Mouse (Mus musculus): ENCODE data around the gene Iffo2. TPM values are rescaled to one million over a fixed set of nuclear protein-coding genes. Genes with fewer than 3 reads are reported as not detected.

The Iffo2 gene
- polyA plus RNA-seq, 1 experiment from 2014 or later = 4.8 TPM

- Histone ChIP-seq H3K27me3 (no peaks in the 10 kb centered on the region), H3K4me1 (peaks cover 13% of the 10 kb centered on the region; the same call in 1 of the 2 replicates), H3K9me3 (replicated peaks) (0 out of 2 replicates have a peak, but pooled peaks cover 7% of the 10 kb centered on the region), H3K36me3 (no peaks in the 10 kb centered on the region), H3K4me2 (no peak overlapping the region), H3K9ac (no peak overlapping the region), H3K27ac (no peak overlapping the region), H3K4me3 (replicated peaks) (no peak overlapping the region)
- 63% methylated on average over 14 of the region's 14 CpGs for WGBS
- ATAC-seq (replicated peaks; ENCODE audit: low FRiP score) = no peak
These were observed 29.5 kb upstream of the Iffo2 start for GRCm38 (mm10) chr4:139500814-139501213.

- Histone ChIP-seq H3K36me3 (no peaks in the 10 kb centered on the region), H3K4me1 (peaks cover 13% of the 10 kb centered on the region; the same call in 1 of the 2 replicates), H3K4me3 (replicated peaks) (no peak overlapping the region), H3K27ac (no peak overlapping the region), H3K9ac (no peak overlapping the region), H3K9me3 (replicated peaks) (0 out of 2 replicates have a peak, but pooled peaks cover 10% of the 10 kb centered on the region), H3K27me3 (no peaks in the 10 kb centered on the region), H3K4me2 (no peak overlapping the region)
- no peak for ATAC-seq (replicated peaks; ENCODE audit: low FRiP score)
- 83% methylated on average over 6 of the region's 6 CpGs for WGBS
These were observed 28.6 kb upstream of the Iffo2 start for GRCm38 (mm10) chr4:139501702-139502101.

DNA sequence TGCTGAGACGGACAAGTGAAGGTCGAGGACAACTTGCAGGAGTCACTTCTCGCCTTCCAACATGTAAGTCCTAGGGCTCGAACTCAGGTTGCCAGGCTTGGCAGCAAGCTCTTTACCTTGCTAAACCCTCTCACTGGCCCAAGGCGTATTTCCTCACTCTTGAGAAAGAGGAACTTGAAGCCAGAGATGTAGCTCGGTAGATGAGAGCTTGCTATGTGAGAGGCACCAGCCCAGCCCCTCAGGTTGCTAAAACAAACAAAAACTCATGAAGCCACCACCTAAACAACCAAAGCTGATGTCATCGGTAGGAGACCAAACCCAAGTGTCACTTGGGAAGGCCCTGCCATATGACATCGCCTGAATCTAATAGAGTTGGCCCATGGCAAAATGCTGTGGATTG is 26.4 kb upstream of the Iffo2 start:
- Histone ChIP-seq H3K9ac (no peak overlapping the region), H3K4me1 (peaks cover 5% of the 10 kb centered on the region; the same call in 1 of the 2 replicates), H3K4me3 (replicated peaks) (no peak overlapping the region), H3K27me3 (no peaks in the 10 kb centered on the region), H3K36me3 (no peaks in the 10 kb centered on the region), H3K4me2 (no peak overlapping the region), H3K9me3 (replicated peaks) (0 out of 2 replicates have a peak, but pooled peaks cover 10% of the 10 kb centered on the region), H3K27ac (no peak overlapping the region)
- 87% methylated on average over 8 of the region's 8 CpGs for WGBS
- ATAC-seq (replicated peaks; ENCODE audit: low FRiP score) = no peak

- Histone ChIP-seq H3K27ac (no peak overlapping the region), H3K4me1 (peaks cover 3% of the 10 kb centered on the region; the same call in 1 of the 2 replicates), H3K9ac (no peak overlapping the region), H3K27me3 (no peaks in the 10 kb centered on the region), H3K4me2 (no peak overlapping the region), H3K9me3 (replicated peaks) (0 out of 2 replicates have a peak, but pooled peaks cover 10% of the 10 kb centered on the region), H3K4me3 (replicated peaks) (no peak overlapping the region), H3K36me3 (no peaks in the 10 kb centered on the region)
- no peak for ATAC-seq (replicated peaks; ENCODE audit: low FRiP score)
- 77% methylated on average over 4 of the region's 4 CpGs for WGBS
These were observed 24.6 kb upstream of the Iffo2 start for GRCm38 (mm10) chr4:139505716-139506115.

DNA sequence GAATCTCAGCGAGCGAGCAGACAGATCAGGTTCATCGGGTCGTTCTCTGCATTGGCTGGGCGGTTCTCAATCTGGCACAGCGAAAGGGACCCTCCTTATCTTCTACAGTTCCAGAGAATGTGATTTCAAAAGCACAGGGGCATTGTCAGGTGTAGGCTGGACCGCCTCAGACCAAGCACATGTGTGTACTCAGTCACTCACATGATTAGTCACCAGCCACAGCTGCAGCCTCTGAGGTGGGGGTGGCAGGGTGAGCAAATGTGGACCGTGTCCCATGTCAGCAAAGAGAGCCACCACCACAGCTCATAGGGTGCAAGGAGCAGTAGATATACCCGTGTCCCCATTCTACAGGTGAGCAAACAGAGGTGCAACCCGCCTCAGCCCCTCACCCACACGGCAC is 23.6 kb upstream of the Iffo2 start:
- no peak for ATAC-seq (replicated peaks; ENCODE audit: low FRiP score)
- Histone ChIP-seq H3K36me3 (no peaks in the 10 kb centered on the region), H3K4me3 (replicated peaks) (no peak overlapping the region), H3K9ac (no peak overlapping the region), H3K27me3 (no peaks in the 10 kb centered on the region), H3K4me2 (no peak overlapping the region), H3K4me1 (no peaks in the 10 kb centered on the region), H3K27ac (no peak overlapping the region), H3K9me3 (replicated peaks) (0 out of 2 replicates have a peak, but pooled peaks cover 10% of the 10 kb centered on the region)
- 91% methylated on average over 11 of the region's 11 CpGs for WGBS

GRCm38 (mm10) chr4:139509069-139509468 is 21.3 kb upstream of the Iffo2 start:
- Histone ChIP-seq H3K9ac (no peak overlapping the region), H3K27me3 (no peaks in the 10 kb centered on the region), H3K9me3 (replicated peaks) (0 out of 2 replicates have a peak, but pooled peaks cover 10% of the 10 kb centered on the region), H3K36me3 (no peaks in the 10 kb centered on the region), H3K4me2 (no peak overlapping the region), H3K4me3 (replicated peaks) (no peak overlapping the region), H3K4me1 (no peaks in the 10 kb centered on the region), H3K27ac (no peak overlapping the region)
- no peak for ATAC-seq (replicated peaks; ENCODE audit: low FRiP score)
- 71% methylated on average over 2 of the region's 2 CpGs for WGBS

GRCm38 (mm10) chr4:139511557-139511956 is 18.8 kb upstream of the Iffo2 start:
- no peak overlapping the region for H3K27ac ChIP-seq
- no peak for ATAC-seq (replicated peaks; ENCODE audit: low FRiP score)
- no peak overlapping the region for H3K4me2 ChIP-seq
- no peaks in the 10 kb centered on the region for H3K27me3 ChIP-seq
- 88% methylated on average over 2 of the region's 2 CpGs for WGBS
- H3K4me1 ChIP-seq = no peaks in the 10 kb centered on the region
- H3K4me3 ChIP-seq (replicated peaks) = no peak overlapping the region
- no peaks in the 10 kb centered on the region for H3K9me3 ChIP-seq (replicated peaks)
- H3K9ac ChIP-seq = no peak overlapping the region
- H3K36me3 ChIP-seq = no peaks in the 10 kb centered on the region

- H3K9me3 ChIP-seq (replicated peaks) = no peaks in the 10 kb centered on the region
- H3K9ac ChIP-seq = no peak overlapping the region
- no peaks in the 10 kb centered on the region for H3K36me3 ChIP-seq
- no peaks in the 10 kb centered on the region for H3K4me1 ChIP-seq
- H3K27ac ChIP-seq = no peak overlapping the region
- ATAC-seq (replicated peaks; ENCODE audit: low FRiP score) = no peak
- no peak overlapping the region for H3K4me3 ChIP-seq (replicated peaks)
- no peak overlapping the region for H3K4me2 ChIP-seq
- WGBS = 90% methylated on average over 2 of the region's 2 CpGs
- H3K27me3 ChIP-seq = no peaks in the 10 kb centered on the region
These were observed 17.4 kb upstream of the Iffo2 start for GRCm38 (mm10) chr4:139512985-139513384.

GRCm38 (mm10) chr4:139519221-139519620 is 11.1 kb upstream of the Iffo2 start:
- no peaks in the 10 kb centered on the region for H3K36me3 ChIP-seq
- ATAC-seq (replicated peaks; ENCODE audit: low FRiP score) = no peak
- no peak overlapping the region for H3K27ac ChIP-seq
- 61% methylated on average over 6 of the region's 6 CpGs for WGBS
- H3K4me2 ChIP-seq = no peak overlapping the region
- no peaks in the 10 kb centered on the region for H3K9me3 ChIP-seq (replicated peaks)
- 0 out of 2 replicates have a peak, but pooled peaks cover 3% of the 10 kb centered on the region for H3K27me3 ChIP-seq
- no peak overlapping the region for H3K4me3 ChIP-seq (replicated peaks)
- no peak overlapping the region for H3K9ac ChIP-seq
- no peaks in the 10 kb centered on the region for H3K4me1 ChIP-seq

GRCm38 (mm10) chr4:139521926-139522325 is 8.4 kb upstream of the Iffo2 start:
- Histone ChIP-seq H3K36me3 (no peaks in the 10 kb centered on the region), H3K4me3 (replicated peaks) (no peak overlapping the region), H3K27me3 (0 out of 2 replicates have a peak, but pooled peaks cover 3% of the 10 kb centered on the region), H3K4me2 (no peak overlapping the region), H3K4me1 (no peaks in the 10 kb centered on the region), H3K9me3 (replicated peaks) (no peaks in the 10 kb centered on the region), H3K27ac (no peak overlapping the region), H3K9ac (no peak overlapping the region)
- 87% methylated on average over 10 of the region's 10 CpGs for WGBS
- ATAC-seq (replicated peaks; ENCODE audit: low FRiP score) = no peak

DNA sequence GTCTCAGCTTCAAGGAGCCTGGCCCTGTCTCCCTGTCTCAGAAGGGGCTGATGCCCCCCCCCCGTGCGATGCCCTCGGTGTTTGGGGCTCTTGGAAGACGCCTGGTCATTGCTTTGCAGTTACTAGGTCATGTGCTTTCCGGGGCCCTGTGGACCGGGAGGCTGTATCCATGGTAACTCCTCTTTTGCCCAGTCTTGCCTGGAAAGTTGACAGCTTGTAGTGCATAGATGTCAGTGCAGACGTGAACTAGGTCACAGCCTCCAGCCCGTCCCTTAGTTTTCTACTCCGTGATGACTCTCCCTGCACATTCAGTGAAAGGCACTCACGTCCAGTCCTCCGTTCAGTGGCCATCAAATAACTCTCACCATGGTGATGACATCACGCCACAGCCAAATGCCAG is 3.9 kb upstream of the Iffo2 start:
- Histone ChIP-seq H3K27me3 (0 out of 2 replicates have a peak, but pooled peaks cover 3% of the 10 kb centered on the region), H3K4me1 (no peaks in the 10 kb centered on the region), H3K9me3 (replicated peaks) (no peaks in the 10 kb centered on the region), H3K36me3 (no peaks in the 10 kb centered on the region), H3K9ac (no peak overlapping the region), H3K27ac (no peak overlapping the region), H3K4me3 (replicated peaks) (no peak overlapping the region), H3K4me2 (no peak overlapping the region)
- ATAC-seq (replicated peaks; ENCODE audit: low FRiP score) = no peak
- WGBS = 73% methylated on average over 12 of the region's 12 CpGs

DNA sequence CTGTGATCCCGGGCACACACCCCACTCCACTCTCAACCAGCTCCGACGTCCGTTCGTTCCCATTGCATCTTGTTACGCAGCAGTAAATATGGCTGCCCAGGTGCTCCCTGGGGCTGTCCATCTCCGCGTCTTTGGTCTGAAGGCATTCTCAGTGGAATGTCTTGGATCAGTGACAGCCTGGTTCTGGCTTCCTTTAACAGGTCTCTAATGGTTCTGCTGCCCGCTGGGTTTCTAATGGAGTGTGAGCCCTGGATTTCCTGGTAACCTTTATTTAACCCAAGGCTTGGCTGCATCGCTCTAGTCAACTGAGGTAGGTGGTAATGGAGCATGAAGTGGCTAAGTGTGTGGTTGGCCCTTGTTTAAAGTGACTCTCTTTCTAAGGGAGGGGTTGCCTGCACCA is 1.7 kb downstream of the Iffo2 start:
- no peak overlapping the region for H3K4me3 ChIP-seq (replicated peaks)
- H3K9ac ChIP-seq = no peak overlapping the region
- H3K27me3 ChIP-seq = no peaks in the 10 kb centered on the region
- H3K36me3 ChIP-seq = no peaks in the 10 kb centered on the region
- no peak overlapping the region for H3K27ac ChIP-seq
- no peak for ATAC-seq (replicated peaks; ENCODE audit: low FRiP score)
- H3K4me2 ChIP-seq = no peak overlapping the region
- H3K9me3 ChIP-seq (replicated peaks) = no peaks in the 10 kb centered on the region
- H3K4me1 ChIP-seq = peaks cover 15% of the 10 kb centered on the region
- 72% methylated on average over 10 of the region's 10 CpGs for WGBS

DNA sequence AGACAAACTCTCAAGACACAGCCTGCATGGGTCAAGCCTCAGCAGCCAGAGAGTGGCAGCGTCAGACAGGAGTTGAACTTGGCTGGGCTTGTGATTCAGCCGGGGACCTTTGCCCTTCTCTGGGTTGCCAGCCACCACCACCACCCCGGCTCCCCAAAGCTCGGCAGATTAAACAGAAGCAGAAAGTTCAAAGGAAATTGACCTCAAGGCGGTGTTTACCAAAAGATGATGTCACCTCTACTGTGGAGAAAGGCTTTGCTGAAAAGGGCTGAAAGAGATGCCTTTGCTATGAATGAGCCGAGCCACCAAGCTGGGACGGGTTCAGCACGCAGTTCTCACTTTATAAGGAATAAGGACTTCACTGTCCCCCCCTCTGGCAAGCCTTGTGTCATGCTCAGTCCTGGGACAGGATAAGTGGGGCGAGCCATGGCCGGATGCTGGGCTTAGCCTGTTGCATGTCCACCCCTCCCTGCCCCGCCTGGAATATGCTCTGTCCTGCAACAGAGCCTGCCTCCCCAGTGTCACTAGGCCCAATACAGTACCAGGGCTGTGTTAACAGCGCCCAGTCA is 4.9 kb downstream of the Iffo2 start:
- no peak overlapping the region for H3K4me2 ChIP-seq
- no peak overlapping the region for H3K9ac ChIP-seq
- H3K36me3 ChIP-seq = no peaks in the 10 kb centered on the region
- peak; percentile 67 for ATAC-seq (replicated peaks; ENCODE audit: low FRiP score)
- H3K4me1 ChIP-seq = peaks cover 15% of the 10 kb centered on the region
- 38% methylated on average over 12 of the region's 12 CpGs for WGBS
- H3K4me3 ChIP-seq (replicated peaks) = no peak overlapping the region
- no peaks in the 10 kb centered on the region for H3K9me3 ChIP-seq (replicated peaks)
- no peaks in the 10 kb centered on the region for H3K27me3 ChIP-seq
- 0 out of 2 replicates have a peak overlapping the region, but pooled peaks have one; percentile 30 for H3K27ac ChIP-seq
